Mouse (Mus musculus) lung, postnatal 25 days (tissue): ENCODE results near the gene Asic4.

Source experiments
- DNase-seq: peaks from one replicate; pipeline ENCODE4 v3.0.0; 2022; ENCODE audit warnings: low spot score

The Asic4 gene

DNA sequence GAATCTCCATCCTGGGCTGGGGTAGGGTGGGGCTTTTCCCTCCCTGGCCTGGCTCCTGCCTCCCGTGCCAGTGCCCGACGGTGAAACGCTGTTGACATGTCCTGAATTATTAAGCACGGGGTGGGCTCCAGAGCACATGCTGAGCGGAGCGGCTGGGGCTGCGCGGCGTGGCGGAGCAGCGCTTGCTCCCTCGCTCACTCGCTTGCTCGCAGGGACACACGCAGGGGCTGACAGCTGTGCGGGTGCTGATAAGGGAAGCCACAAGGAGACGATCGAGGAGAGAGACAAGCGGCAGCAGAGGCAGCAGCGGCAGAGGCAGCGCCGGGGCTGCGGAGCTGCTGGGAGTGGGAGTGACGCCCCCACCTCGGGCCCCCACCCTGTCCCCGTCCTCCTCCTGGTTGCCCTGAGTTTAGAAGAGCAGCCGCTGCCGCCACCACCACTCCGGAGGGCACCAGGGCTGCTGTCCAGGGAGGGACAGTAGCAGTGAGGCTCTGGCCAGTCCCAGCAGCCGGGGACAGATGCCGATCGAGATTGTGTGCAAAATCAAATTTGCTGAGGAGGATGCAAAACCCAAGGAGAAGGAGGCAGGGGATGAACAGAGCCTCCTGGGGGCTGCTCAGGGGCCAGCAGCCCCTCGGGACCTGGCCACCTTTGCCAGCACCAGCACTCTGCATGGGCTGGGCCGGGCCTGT is at the start of gene Asic4:
Asic4 (plus strand) TSS at position 123 of the 692 bp plus-strand sequence.
- DNase-seq, result no peak

DNA sequence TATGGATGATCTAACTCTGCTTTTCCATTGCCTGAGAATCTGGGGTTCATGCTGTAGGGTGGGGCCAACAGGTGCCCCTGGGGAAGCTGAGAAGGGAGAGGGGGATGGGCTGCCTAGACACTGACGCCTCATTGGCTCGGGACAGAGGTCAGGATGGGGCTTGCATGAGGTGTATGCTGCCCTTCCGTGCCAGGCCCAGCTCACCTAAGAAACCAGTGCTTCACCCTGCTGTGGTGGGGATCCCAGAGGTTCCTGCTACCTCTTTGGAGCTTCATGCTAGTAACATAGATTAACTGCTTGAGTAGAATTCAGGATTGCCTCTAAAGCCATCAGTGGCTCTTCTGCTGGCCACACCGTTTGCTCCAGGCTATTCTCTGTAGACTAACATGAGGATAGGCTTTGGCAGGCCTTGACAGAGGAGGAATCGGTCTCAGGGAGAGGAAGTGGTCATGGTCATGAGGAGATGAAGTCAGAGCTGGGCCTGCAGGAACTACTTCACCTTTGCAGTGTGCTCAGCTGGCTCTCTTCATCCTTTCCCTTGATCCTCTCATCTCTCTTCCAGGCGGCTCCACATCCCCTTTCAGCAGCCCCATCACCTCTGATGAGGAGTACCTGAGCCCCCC is 49.6 kb upstream of the Asic4 start:
- DNase-seq, result no peak

DNA sequence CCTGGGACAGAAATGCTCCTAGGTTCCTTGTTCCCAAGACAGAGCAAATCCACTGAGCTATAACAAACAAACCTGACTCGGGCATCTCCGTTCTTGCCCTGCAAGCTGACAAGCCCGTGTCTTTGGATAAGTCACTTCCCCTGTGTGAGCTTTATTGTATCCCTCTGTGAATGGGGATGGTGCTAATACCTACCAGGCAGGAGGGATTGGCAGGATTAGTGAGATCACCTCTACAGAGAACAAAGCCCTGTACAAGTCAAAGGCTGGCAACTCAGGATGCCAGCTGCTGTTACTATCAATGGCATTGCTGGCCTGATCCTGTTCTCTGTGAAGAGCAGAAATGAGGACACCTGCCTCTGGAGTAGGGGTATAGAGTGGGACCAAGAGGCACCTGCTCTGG is 44.7 kb upstream of the Asic4 start:
- DNase-seq, result no peak

DNA sequence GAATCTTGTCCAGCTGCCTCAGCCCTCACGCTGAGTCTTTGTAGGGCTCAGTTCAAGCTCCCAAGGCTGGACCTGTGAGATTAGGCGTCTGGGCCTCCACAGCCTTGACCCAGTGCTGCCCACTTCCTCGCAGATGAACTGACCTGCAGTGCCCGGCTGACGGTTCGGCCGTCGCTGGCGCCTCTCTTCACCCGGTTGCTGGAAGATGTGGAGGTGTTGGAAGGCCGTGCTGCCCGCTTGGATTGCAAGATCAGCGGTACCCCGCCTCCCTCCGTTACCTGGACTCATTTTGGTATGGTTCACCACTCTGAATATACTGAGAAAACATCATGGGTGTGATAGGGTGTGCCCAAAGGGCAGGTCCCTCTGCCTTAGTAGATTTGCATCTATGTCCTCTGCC is 44.1 kb upstream of the Asic4 start:
- no peak for DNase-seq

DNA sequence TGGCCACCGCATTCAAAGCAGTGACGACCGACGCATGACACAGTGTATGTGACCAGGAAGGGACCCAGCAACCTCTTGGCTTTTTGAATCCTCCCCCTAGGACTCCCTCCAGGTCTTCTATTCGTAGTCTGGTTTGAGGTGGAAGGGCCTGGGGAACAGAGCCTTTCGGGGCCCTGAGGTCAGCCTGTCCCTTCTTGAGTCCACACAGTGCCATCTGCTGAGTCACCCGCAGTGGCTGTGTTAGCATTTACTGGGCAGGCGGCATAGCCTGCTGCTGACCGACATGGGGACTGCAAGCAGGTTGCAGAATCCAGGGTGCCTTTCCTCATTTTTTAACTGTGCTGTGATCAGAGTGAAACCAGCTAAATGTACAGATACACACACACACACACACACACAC is 43.2 kb upstream of the Asic4 start:
- DNase-seq, result no peak

DNA sequence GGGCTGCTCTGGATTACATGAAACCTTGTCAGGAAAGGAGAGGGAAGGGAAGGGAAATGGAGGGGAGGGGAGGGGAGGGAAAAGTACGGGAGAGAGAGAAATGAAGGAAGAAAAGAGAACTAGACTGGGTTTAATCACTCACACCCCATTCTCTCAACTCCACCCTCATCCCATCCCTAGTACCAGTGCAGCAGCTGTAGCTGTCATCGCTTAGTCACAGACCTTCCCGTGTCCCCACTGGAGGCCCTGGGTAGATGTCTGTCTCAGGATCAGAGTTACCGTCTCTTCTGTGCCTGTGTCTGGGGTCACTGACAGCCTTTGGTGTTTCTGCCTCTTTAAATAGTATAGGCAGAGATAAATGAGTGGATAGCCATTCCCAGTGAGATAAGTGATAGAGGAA is 42.0 kb upstream of the Asic4 start:
- DNase-seq, result no peak

DNA sequence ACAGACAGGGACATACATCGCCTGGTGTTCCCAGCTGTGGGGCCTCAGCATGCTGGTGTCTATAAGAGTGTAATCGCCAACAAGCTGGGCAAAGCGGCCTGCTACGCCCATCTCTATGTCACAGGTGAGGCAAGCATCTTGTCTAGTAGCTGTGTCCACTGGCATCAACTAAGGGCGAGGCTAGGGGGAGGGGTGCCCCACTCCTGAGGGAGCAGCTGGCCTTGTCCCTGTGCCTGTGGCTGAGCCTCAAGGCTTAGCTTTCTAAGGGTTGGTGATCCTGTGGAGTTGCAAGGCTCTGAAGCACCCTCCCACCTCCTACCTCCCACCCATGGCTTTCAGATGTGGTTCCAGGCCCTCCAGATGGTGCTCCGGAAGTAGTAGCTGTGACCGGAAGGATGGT is 40.3 kb upstream of the Asic4 start:
- DNase-seq, result no peak

DNA sequence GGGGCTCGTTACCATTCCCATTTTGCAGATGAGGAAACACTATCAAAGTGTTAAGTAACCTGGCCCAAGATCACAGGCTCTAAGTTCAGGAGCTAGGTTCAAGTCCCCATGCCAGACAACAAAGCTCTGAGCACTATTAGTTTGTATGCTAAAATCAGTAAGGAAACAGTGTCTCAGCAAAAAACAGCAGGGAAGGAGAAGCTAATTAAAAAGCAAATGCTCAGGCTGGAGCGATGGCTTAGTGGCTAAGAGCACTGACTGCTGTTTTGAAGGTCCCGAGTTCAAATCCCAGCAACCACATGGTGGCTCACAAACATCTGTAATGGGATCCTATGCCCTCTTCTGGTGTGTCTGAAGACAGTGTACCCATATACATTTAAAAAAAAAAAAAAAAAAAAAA is 38.0 kb upstream of the Asic4 start:
- no peak for DNase-seq

DNA sequence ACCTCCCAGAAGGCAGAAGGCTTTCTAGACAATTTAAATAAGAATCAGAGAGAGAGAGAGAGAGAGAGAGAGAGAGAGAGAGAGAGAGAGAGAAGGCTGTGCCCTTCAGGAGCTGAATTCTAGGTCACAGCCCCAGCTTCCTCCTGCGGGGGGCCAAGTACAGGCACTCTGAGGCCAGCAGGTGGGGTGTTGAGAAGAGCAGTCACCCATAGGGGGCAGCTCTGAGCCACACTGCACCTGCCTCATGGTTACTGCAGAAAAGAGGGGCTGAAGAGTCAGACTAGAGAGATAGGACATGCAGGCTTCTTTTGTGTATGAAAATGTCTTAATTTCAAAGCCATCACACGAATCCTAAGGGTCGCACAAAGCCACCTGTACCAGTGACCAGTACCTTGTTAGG is 36.5 kb upstream of the Asic4 start:
- no peak for DNase-seq

DNA sequence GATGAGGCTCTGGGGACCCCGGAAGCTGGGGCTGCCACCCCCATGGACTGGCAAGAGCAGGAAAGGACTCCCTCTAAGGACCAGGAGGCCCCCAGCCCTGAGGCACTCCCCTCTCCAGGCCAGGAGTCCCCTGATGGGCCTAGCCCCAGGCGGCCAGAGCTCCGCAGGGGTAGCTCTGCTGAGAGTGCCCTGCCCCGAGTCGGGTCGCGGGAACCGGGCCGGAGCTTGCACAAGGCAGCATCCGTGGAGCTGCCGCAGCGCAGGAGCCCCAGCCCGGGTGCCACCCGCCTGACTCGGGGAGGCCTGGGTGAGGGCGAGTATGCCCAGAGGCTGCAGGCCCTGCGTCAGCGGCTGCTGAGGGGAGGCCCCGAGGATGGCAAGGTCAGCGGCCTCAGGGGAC is 28.4 kb upstream of the Asic4 start:
- no peak for DNase-seq

DNA sequence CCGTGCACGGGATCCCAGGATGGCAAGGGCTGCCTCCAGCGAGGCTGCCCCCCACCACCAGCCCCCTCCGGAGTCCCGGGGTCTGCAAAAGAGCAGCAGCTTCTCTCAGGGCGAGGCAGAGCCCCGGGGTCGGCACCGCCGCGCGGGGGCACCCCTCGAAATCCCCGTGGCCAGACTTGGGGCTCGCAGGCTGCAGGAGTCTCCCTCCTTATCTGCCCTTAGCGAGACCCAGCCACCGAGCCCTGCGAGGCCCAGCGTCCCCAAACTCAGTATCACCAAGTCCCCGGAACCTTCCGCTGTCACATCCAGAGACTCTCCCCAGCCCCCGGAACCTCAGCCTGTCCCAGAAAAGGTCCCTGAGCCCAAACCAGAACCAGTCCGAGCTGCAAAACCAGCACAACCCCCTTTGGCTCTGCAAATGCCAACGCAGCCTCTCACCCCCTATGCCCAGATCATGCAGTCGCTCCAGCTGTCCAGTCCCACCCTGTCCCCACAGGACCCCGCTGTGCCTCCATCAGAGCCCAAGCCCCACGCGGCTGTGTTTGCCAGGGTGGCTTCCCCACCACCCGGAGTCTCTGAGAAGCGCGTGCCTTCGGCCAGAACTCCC is 27.9 kb upstream of the Asic4 start:
- DNase-seq, result no peak

DNA sequence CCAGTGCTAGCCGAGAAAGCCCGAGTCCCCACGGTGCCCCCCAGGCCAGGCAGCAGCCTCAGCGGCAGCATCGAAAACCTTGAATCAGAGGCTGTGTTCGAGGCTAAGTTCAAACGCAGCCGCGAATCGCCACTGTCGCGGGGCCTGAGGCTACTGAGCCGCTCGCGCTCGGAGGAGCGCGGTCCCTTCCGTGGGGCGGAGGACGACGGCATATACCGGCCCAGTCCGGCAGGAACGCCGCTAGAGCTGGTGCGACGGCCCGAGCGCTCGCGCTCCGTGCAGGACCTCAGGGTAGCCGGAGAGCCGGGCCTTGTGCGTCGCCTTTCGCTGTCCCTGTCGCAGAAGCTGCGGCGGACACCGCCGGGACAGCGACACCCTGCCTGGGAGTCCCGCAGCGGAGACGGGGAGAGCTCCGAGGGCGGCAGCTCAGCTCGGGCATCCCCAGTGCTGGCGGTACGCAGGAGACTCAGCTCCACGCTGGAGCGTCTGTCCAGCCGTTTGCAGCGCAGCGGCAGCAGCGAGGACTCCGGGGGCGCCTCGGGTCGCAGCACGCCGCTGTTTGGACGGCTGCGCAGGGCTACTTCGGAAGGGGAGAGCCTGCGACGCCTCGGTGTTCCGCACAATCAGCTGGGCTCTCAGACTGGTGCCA is 27.3 kb upstream of the Asic4 start:
- DNase-seq, result no peak

DNA sequence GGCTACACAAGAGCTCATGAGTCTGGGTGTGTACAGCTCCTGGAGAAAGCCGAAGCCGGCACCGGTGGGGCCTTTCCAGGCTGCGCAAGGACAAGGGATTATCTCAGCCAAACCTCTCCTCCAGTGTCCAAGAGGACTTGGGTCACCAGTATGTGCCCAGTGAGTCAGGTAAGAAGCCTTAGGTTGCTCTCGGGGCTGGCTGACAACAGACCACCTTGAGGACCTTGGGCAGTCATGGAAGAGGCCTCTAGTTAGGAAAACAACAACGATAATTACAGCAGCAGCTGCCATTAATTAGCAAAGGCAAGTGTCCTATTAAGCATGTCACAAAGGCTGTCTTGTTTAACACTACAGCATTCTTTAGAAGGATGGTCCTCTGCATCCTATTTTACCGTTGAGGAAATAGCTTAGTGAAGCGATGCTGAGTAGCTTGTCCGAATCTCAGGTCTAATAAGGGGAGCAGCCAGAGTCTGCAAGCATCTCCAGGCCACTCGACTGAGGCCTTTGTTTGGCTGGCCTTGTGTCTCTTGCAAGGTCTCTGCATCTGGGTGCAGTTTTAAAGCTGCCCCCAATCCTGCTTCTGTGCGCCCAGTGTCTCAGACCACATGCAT is 26.4 kb upstream of the Asic4 start:
- DNase-seq, result no peak

DNA sequence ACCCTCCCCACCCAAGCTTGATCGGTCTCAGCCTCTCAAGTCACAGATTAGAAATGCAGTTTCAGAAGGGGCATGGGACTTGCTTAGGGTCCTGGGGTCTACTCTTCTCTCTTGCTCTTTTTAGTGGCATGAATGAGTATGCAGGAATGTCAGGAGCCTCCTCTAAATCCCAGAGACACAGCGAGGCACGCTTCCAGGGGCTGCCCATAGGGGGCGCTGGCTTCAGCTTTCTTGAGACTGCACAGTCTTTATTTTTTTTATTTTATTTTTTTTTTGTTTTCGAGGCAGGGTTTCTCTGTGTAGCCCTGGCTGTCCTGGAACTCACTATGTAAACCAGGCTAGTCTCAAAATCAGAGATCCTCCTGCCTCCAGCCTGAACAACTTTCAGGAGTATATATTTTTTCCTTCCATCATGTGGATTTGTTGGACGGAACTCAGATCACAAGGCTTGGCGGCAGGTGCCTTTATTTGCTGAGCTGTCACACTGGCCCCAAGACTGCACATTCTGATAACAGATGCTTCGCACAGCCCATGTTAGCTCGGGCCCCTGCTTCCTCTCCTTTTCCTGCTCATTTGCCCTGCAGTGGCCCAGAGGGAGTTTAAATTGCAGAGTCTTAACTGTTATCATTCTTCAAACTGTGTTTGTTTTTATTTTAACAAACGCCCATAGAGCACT is 24.3 kb upstream of the Asic4 start:
- DNase-seq, result no peak

DNA sequence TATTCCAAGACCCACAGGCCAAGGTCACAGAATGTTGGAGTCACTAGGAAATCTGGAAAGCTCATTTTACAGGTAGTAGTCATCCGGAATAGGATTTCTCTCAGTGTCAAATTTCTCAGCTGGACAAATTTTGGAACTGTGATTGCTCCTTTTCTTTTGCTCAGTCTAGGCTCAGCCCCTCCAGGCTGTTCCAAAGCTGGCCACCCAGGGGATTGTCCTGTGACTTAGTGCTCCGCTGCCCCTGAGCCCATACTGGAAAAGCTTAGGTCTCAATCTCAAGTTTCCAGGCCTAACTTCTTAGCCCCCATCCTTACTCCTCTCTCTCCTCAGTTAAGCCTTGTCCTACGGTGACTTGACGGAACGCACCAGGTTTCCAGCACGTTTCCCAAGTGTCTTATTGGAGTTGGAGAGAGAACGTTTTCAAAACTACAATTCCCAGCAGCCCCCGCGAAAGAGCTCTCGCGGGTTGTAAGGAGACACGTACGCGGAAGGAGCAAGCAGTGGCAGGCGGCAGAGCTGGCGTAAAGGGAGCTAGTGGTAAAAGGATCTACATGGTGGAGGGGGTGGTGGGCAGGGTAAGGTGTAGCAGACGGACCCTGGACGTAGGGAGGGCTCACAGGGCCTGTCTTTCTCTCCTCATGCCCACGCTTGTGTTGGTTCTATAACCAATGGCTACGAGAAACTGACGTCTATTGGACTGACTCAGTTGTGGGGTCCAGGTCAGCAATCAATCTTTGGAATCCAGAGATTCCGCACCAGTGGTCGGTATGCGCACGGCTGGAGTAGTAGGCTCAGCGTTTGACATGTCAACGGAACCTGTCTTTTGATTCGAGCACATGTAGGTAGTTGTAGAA is 14.5 kb upstream of the Asic4 start, which contains the start of gene Gmppa:
Gmppa (plus strand) TSS at position 456 of the 854 bp plus-strand sequence.
- DNase-seq, result peak; percentile 84

DNA sequence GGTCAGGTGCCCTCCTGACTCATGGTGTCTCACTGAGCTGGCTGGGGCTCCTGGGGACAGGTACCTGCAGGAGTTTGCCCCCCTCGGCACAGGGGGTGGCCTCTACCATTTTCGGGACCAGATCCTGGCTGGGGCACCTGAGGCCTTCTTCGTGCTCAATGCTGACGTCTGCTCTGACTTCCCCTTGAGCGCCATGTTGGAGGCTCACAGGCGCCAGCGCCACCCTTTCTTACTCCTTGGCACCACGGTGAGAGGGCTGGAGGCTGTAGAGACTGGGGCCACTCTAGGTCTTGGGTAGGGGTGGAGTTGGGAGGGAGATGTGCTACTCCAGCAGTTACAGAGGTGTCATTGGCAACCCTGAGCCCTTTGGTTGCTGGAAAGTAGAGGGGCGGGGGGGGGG is 11.5 kb upstream of the Asic4 start:
- no peak for DNase-seq

DNA sequence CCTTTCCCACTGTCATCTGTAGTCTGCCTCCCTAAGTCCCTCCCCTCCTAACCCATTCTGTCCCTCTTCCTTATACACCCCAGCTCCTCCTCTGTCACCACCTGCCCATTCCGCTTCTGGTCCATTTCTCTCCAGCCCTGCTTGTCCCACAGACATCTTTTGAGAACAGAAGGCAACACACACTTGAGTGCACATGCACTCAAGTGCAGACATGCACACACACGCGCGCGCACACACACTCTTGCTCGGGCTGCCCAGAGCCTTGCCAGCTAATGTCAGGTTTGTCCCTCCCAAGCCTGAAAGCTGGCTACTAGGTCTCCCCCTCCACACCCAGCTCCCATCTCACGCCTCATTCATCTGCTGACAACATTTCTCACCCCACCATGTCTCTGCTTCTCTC is 9.6 kb upstream of the Asic4 start:
- DNase-seq, result no peak

DNA sequence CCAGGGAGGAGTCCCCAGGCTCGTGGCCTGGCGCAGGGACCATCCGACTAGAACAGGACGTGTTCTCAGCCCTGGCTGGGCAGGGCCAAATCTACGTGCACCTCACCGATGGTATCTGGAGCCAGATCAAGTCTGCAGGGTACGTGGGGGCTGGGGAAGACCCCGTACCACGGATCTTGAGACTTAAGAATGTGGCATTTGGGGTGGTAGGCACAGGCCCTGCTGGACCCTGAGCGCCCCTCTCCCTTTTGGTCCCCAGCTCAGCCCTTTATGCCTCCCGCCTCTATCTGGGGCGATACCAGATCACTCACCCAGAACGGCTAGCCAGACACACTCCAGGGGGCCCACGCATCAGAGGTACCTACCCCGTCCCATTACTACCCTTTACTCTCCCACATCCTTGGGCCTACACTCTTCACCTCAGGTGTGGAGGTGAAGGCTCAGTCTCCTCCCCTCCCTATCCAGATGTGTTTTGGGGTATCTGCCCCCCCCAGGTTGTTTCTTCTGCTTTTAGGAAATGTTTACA is 8.7 kb upstream of the Asic4 start:
- no peak for DNase-seq

DNA sequence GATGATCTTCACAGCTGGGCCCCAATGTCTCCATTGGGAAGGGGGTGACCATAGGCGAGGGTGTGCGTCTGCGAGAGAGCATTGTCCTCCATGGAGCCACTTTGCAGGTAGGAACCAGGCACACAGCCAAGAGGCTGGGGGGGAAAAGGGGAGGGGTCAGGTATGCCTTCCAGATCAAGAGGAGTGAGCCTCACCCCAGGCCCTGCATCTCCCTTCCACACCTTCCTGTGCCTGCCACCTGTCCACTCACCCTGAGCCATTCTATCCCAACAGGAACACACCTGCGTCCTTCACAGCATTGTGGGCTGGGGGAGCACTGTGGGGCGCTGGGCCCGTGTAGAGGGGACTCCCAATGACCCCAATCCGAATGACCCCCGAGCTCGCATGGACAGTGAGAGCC is 8.1 kb upstream of the Asic4 start:
- DNase-seq, result no peak

DNA sequence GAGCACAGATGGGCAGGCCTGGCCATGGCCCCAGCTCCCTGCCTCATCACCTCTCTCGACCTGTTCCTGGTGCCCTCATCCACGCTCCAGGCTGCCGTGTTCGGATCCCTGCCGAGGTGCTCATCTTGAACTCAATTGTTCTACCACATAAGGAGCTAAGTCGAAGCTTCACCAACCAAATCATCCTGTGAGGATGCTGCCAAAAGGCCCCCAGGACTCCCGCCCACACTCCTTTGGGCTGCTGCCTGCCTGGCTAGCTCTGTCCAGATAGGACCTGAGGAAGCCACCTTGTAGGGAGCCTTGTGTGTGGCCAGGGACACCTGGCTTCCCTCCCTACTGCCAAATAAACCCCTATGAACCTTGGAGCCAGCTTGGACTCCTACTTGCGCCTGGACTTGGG is 7.4 kb upstream of the Asic4 start:
- DNase-seq, result no peak
